Mouse (Mus musculus) frontal cortex, postnatal 36 days (tissue): ENCODE measurements at regions not wholly inside any gene's neighbourhood (a gene's known extent, or its start where the extent isn't known, plus 50 kb on each side); places are given as distances from the start of the nearest gene placed in this dataset.

ENCODE experiments used
- DNase-seq, 2 experiments: peaks; one replicate each; pipeline ENCODE4 v3.0.0; 2022; ENCODE audit warnings: low spot score in 2 of 2

GRCm38 (mm10) chrX:77190863-77191262 lies 319.9 kb upstream of the Tbl1x start:
- peak; percentile 1 to 7 for DNase-seq

DNA sequence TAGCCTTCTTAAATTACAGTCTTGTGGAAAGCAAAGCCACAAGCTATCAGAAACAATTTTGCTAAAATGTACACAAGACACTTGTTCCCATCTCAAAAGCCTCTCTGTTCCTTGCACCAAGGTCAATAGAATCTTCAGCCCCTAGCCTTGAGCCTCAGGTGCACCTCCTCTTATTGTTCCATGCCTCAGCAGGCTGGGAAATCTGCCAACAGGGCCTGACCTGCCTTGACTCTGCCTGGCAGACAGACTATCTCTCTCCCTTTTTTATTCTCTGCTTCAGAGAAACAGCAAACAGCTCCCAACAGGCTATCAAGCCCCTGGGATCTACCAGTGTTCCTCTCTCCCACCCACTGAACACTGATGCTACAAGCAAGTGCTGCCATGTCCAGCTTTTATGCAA lies 302.1 kb upstream of the Tbl1x start:
- no peak for DNase-seq

DNA sequence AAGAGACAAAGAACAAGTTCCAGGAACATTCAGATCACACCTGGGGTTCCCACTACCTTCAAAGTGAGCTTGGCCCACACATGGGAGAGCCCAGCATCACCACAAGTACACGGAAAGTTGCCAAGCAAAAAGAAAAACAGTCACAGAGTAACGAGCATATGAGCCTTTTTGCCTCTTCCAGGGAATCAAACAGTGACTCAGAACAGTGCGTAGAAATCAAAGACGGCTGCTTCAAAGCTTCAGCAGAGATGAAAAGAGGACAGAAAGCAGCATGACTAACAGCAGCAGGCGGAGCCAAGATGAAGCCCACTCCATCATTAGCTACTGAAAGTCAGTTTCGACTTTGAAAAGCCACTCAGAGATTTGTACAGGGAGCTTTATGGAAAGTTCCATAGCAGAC lies 291.5 kb upstream of the Tbl1x start:
- peak in 1 of 2 experiments; percentile 8 for DNase-seq
